Mouse (Mus musculus) cerebellum, adult 2 months (tissue): ENCODE results near the gene Sult3a2.
"Not testable (repeated sequence)": the region's sequence is repeated elsewhere in the genome, so short reads cannot be mapped to it uniquely, and the experiment has no call there.

ENCODE experiments used
- CTCF ChIP-seq: fragments of 200-500 bp; IDR thresholded peaks from 2 replicates; pipeline ENCODE4 v1.5.1; 2011; ENCODE audit warnings: low read depth, mild to moderate bottlenecking, control low read depth, low read length, moderate library complexity, borderline replicate concordance; ENCODE audit not compliant: insufficient read depth
- POLR2A ChIP-seq: fragments of 200-500 bp; IDR thresholded peaks from 2 replicates; pipeline ENCODE4 v1.6.1; 2011; ENCODE audit warnings: low read length, control low read depth, borderline replicate concordance; ENCODE audit not compliant: insufficient read depth

DNA sequence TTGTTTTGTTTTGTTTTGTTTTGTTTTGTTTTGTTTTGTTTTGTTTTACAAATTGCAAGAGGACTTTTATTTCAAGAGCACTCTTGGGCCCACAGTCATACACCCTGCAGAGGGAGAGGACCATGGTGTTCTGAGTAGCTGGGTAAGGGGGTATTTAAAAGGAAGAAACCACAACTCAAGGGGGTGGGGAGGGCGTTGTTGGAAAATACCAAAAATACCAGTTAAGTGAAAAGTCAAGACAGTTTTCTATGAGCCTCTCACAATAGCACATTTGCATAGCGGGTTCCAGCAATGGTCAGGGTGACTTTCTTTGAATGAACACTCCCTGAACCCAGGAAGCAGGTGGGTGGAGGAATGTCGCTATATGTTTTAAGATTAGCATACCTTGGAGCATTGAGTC is 5.7 kb upstream of the Sult3a2 start:
- TF ChIP-seq CTCF, POLR2A: not testable (repeated sequence)
